ENCODE assay signal across 9 mouse cellular contexts in genomic region chr5:31153516-31154151, GRCm38 (mm10). TPM values are rescaled to one million over a fixed set of nuclear protein-coding genes. Genes with fewer than 3 reads are reported as not detected.
A peak's percentile ranks its signal among the peaks of the same experiment; 100 is the strongest.
DNase-seq lines count a peak whose midpoint lies in the region; ATAC-seq and TF ChIP-seq lines count a peak whose summit lies in the region.
"Had no signal": no experiment of that assay in that cellular context is flagged by ENCODE, and none has a peak within 500 bp of the region (broad histone marks: within the 10 kb centered on the region; RNA-seq: fewer than 3 reads in every experiment).

No protein-coding gene starts in this region.

- ATAC-seq in hindbrain, postnatal 0 days = peak; percentile 46

- no peaks in the 10 kb centered on the region for H3K9me3 ChIP-seq in hindbrain, postnatal 0 days (ENCODE audit: low read length)
- no peaks in the 10 kb centered on the region for H3K9me3 ChIP-seq in megakaryocyte, embryonic 14.5 days

- peaks cover 1% of the 10 kb centered on the region for H3K36me3 ChIP-seq in testis, adult 2 months (ENCODE audit: control insufficient read depth, insufficient read depth, low read length)
- H3K36me3 ChIP-seq in hindbrain, postnatal 0 days (ENCODE audit: insufficient read depth, low read length) = peaks cover 20% of the 10 kb centered on the region
- H3K36me3 ChIP-seq in megakaryocyte, embryonic 14.5 days (replicated peaks; ENCODE audit: low read length) = peaks cover 56% of the 10 kb centered on the region

- no peak for DNase-seq in testis, postnatal 14 days (ENCODE audit: low spot score)
- peak; percentile 59 for DNase-seq in gastrocnemius, adult 18-20 months (ENCODE audit: low spot score)
- no peak for DNase-seq in hindbrain, postnatal 0 days (ENCODE audit: low spot score)
- no peak for DNase-seq in ovary, postnatal 14 days (ENCODE audit: low spot score)
- DNase-seq in adrenal gland, postnatal 25 days = no peak
- no peak for DNase-seq in urinary bladder, postnatal 10 days (ENCODE audit: low spot score)

- TF ChIP-seq CTCF in testis, adult 2 months (IDR thresholded peaks at IDR 0.05; ENCODE audit: control insufficient read depth, insufficient read depth, insufficient replicate concordance, low read depth, low read length) = no peak
- no peak for TF ChIP-seq CTCF in hindbrain, postnatal 0 days (IDR thresholded peaks at IDR 0.05; ENCODE audit: low read depth)

- H3K27ac ChIP-seq in testis, adult 2 months (ENCODE audit: control insufficient read depth, insufficient read depth, low read depth, low read length) = no peak overlapping the region
- peak overlapping the region; percentile 68; the same call in 1 of the 2 replicates for H3K27ac ChIP-seq in hindbrain, postnatal 0 days

- peaks cover 5% of the 10 kb centered on the region for H3K4me1 ChIP-seq in testis, adult 2 months (ENCODE audit: control insufficient read depth, insufficient read depth, low read length)
- 0 out of 2 replicates have a peak, but pooled peaks cover 5% of the 10 kb centered on the region for H3K4me1 ChIP-seq in hindbrain, postnatal 0 days (ENCODE audit: insufficient read depth, low read length)
- H3K4me1 ChIP-seq in megakaryocyte, embryonic 14.5 days = peaks cover 39% of the 10 kb centered on the region

- peak overlapping the region; percentile 61 for H3K9ac ChIP-seq in hindbrain, postnatal 0 days (replicated peaks; ENCODE audit: low read length)

- TF ChIP-seq POLR2A in testis, adult 2 months (IDR thresholded peaks at IDR 0.05; ENCODE audit: control insufficient read depth, low read depth, low read length) = no peak

- H3K4me3 ChIP-seq in testis, adult 2 months (ENCODE audit: control insufficient read depth, low read depth, low read length) = peak overlapping the region; percentile 81
- H3K4me3 ChIP-seq in hindbrain, postnatal 0 days (ENCODE audit: low read length) = peak overlapping the region; percentile 59
- H3K4me3 ChIP-seq in megakaryocyte, embryonic 14.5 days (replicated peaks) = peak overlapping the region; percentile 99

- peak overlapping the region; percentile 88 for H3K4me2 ChIP-seq in hindbrain, postnatal 0 days (ENCODE audit: low read depth, low read length)

- H3K27me3 ChIP-seq in testis, adult 2 months (ENCODE audit: control insufficient read depth, insufficient read depth, low read length) = no peaks in the 10 kb centered on the region
- H3K27me3 ChIP-seq in hindbrain, postnatal 0 days (ENCODE audit: insufficient read depth, low read length) = no peaks in the 10 kb centered on the region
- H3K27me3 ChIP-seq in megakaryocyte, embryonic 14.5 days (replicated peaks) = no peaks in the 10 kb centered on the region

- WGBS in hindbrain, postnatal 0 days = 32% methylated on average over 6 of the region's 6 CpGs

RNA-seq across cellular contexts. Expression of gene Mpv17, which starts 0.4 kb away (rescaled TPM):
- 11.2 and 14.3 TPM in 2 replicates for polyA plus RNA-seq in testis, adult 2 months (2012; rRNA removed)
- 10 to 100 TPM; 18.8 to 22.0 TPM for total RNA-seq in gastrocnemius, adult 18-20 months (2021)
- 66.1 and 75.0 TPM in 2 replicates for total RNA-seq in hindbrain, postnatal 0 days (2014; rRNA removed)
- polyA plus RNA-seq in hindbrain, postnatal 0 days (2015; fragmentation: Nextera tagmentation; extraction: Ambion mirVana) = 49.1 and 52.1 TPM in 2 replicates
- polyA plus RNA-seq in megakaryocyte, embryonic 14.5 days (2012; ENCODE audit: insufficient read depth, low replicate concordance) = 9.4 and 46.6 TPM in 2 replicates
- total RNA-seq in adrenal gland, postnatal 25 days (2021) = 60.3 and 66.6 TPM in 2 replicates

RNA-seq across cellular contexts. Expression of gene Ucn, which starts 15.0 kb away (rescaled TPM):
- polyA plus RNA-seq in testis, adult 2 months (2012; rRNA removed) = 0.57 and 1.4 TPM in 2 replicates
- total RNA-seq in gastrocnemius, adult 18-20 months (2021) = not detected
- total RNA-seq in hindbrain, postnatal 0 days (2014; rRNA removed) = not detected in 2 replicates
- 0.44 and 0.54 TPM in 2 replicates for polyA plus RNA-seq in hindbrain, postnatal 0 days (2015; fragmentation: Nextera tagmentation; extraction: Ambion mirVana)
- polyA plus RNA-seq in megakaryocyte, embryonic 14.5 days (2012; ENCODE audit: insufficient read depth, low replicate concordance) = not detected in 2 replicates
- not detected in 2 replicates for total RNA-seq in adrenal gland, postnatal 25 days (2021)
- total RNA-seq: adrenal gland, postnatal 36 days had no signal

RNA-seq across cellular contexts. Expression of gene Gm29609, which starts 26.1 kb away (rescaled TPM):
- 7.3 and 9.7 TPM in 2 replicates for polyA plus RNA-seq in testis, adult 2 months (2012; rRNA removed)
- under 1 TPM; 0.28 to 0.50 TPM for total RNA-seq in gastrocnemius, adult 18-20 months (2021)
- 1.8 and 9.8 TPM in 2 replicates for total RNA-seq in hindbrain, postnatal 0 days (2014; rRNA removed)
- 1.9 and 2.9 TPM in 2 replicates for polyA plus RNA-seq in hindbrain, postnatal 0 days (2015; fragmentation: Nextera tagmentation; extraction: Ambion mirVana)
- 7.0 and 7.9 TPM in 2 replicates for polyA plus RNA-seq in megakaryocyte, embryonic 14.5 days (2012; ENCODE audit: insufficient read depth, low replicate concordance)
- 3.2 and 3.5 TPM in 2 replicates for total RNA-seq in adrenal gland, postnatal 25 days (2021)

RNA-seq across cellular contexts. Expression of gene Gtf3c2, which starts 26.3 kb away (rescaled TPM):
- polyA plus RNA-seq in testis, adult 2 months (2012; rRNA removed) = 47.2 and 49.0 TPM in 2 replicates
- total RNA-seq in gastrocnemius, adult 18-20 months (2021) = 10 to 100 TPM; 20.7 to 20.9 TPM
- 40.8 and 65.6 TPM in 2 replicates for total RNA-seq in hindbrain, postnatal 0 days (2014; rRNA removed)
- polyA plus RNA-seq in hindbrain, postnatal 0 days (2015; fragmentation: Nextera tagmentation; extraction: Ambion mirVana) = 45.1 and 46.1 TPM in 2 replicates
- polyA plus RNA-seq in megakaryocyte, embryonic 14.5 days (2012; ENCODE audit: insufficient read depth, low replicate concordance) = 9.1 and 15.0 TPM in 2 replicates
- total RNA-seq in adrenal gland, postnatal 25 days (2021) = 67.1 and 82.5 TPM in 2 replicates

RNA-seq across cellular contexts. Expression of gene Trim54, which starts 37.1 kb away (rescaled TPM):
- 9.8 and 11.1 TPM in 2 replicates for polyA plus RNA-seq in testis, adult 2 months (2012; rRNA removed)
- total RNA-seq in gastrocnemius, adult 18-20 months (2021) = 100 to 1,000 TPM; 438 to 512 TPM
- total RNA-seq in hindbrain, postnatal 0 days (2014; rRNA removed) = 0.22 and 0.52 TPM in 2 replicates
- polyA plus RNA-seq in hindbrain, postnatal 0 days (2015; fragmentation: Nextera tagmentation; extraction: Ambion mirVana) = not detected in 2 replicates
- not detected in 2 replicates for polyA plus RNA-seq in megakaryocyte, embryonic 14.5 days (2012; ENCODE audit: insufficient read depth, low replicate concordance)
- total RNA-seq in adrenal gland, postnatal 25 days (2021) = not detected in 2 replicates
